Mouse (Mus musculus) lung, adult 2 months (tissue): Measurements from ENCODE around the gene Pax4. TPM values are rescaled to one million over a fixed set of nuclear protein-coding genes. Genes with fewer than 3 reads are reported as not detected.
A peak's percentile ranks its signal among the peaks of the same experiment; 100 is the strongest.

Experiments used
- DNase-seq: peaks from one replicate; pipeline ENCODE4 v3.0.0; 2022
- H3K4me1 ChIP-seq: fragments of 200-500 bp; 2 replicates; pipeline ENCODE4 v1.6.1; 2011; ENCODE audit warnings: low read length; ENCODE audit not compliant: control insufficient read depth, insufficient read depth
- H3K4me3 ChIP-seq: fragments of 200-500 bp; replicated peaks from 2 replicates; pipeline ENCODE3; 2011; ENCODE audit warnings: low read depth, mild to moderate bottlenecking, control low read depth, low read length; ENCODE audit errors: extremely low read depth
- CTCF ChIP-seq: fragments of 200-500 bp; IDR thresholded peaks from 2 replicates; pipeline ENCODE4 v1.5.1; 2011; ENCODE audit warnings: mild to moderate bottlenecking, low read length, control low read depth; ENCODE audit not compliant: insufficient read depth
- POLR2A ChIP-seq: fragments of 200-500 bp; IDR thresholded peaks from 2 replicates; pipeline ENCODE4 v1.6.1; 2011; ENCODE audit warnings: low read depth, mild to moderate bottlenecking, control low read depth, low read length, borderline replicate concordance; ENCODE audit errors: extremely low read depth
- WGBS: fragments of 180-500 bp; shearing (Covaris S2); methylation state at CpG from one replicate; pipeline ENCODE4 v1.1.7; 2018; 5-methylcytosine and 5-hydroxymethylcytosine counted together
- polyA plus RNA-seq: library from polyadenylated mRNA; depleted of rRNA; stranded (reverse); fragments of >200 nt; gene quantifications from 2 replicates; pipeline ENCODE4 v1.2.3, GENCODE M21; 2012

The Pax4 gene
- polyA plus RNA-seq, 1 experiment, result not detected

GRCm38 (mm10) chr6:28450977-28451376 lies 1.8 kb upstream of the Pax4 start:
- no peak for DNase-seq
- Histone ChIP-seq H3K4me1 (no peaks in the 10 kb centered on the region), H3K4me3 (no peak overlapping the region)
- TF ChIP-seq POLR2A, result no peak
- no peak for TF ChIP-seq CTCF
- WGBS, result 2% methylated on average over 12 of the region's 12 CpGs

GRCm38 (mm10) chr6:28450481-28450880 lies 1.3 kb upstream of the Pax4 start:
- no peak for DNase-seq
- H3K4me3 ChIP-seq, result no peak overlapping the region
- no peak for TF ChIP-seq POLR2A
- H3K4me1 ChIP-seq, result no peaks in the 10 kb centered on the region
- 17% methylated on average over 5 of the region's 5 CpGs for WGBS

- WGBS, result 72% methylated on average over 7 of the region's 7 CpGs
- H3K4me3 ChIP-seq, result no peak overlapping the region
- no peak for TF ChIP-seq CTCF
- DNase-seq, result no peak
- H3K4me1 ChIP-seq, result no peaks in the 10 kb centered on the region
Measured at GRCm38 (mm10) chr6:28447937-28448336, 1.2 kb downstream of the Pax4 start.

DNA sequence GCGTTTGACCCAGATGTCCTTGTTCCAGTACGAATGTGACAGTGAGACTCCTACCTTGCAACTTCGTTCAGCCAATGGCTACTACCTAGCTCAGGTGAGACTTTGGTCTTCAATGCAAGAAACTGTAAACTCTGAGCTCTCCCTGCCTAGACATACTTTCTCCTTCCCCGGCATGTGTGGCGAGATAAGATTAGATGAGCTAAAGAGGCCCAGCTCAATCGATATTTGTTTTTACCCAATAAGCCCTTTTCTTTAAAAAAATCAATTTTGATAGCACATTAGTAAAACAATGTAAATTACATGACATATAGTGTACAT lies 17.7 kb downstream of the Pax4 start:
- 69% methylated on average over 6 of the region's 6 CpGs for WGBS
- no peak for DNase-seq
- TF ChIP-seq CTCF, result no peak
- TF ChIP-seq POLR2A, result no peak
- H3K4me1 ChIP-seq, result no peaks in the 10 kb centered on the region
- H3K4me3 ChIP-seq, result no peak overlapping the region

DNA sequence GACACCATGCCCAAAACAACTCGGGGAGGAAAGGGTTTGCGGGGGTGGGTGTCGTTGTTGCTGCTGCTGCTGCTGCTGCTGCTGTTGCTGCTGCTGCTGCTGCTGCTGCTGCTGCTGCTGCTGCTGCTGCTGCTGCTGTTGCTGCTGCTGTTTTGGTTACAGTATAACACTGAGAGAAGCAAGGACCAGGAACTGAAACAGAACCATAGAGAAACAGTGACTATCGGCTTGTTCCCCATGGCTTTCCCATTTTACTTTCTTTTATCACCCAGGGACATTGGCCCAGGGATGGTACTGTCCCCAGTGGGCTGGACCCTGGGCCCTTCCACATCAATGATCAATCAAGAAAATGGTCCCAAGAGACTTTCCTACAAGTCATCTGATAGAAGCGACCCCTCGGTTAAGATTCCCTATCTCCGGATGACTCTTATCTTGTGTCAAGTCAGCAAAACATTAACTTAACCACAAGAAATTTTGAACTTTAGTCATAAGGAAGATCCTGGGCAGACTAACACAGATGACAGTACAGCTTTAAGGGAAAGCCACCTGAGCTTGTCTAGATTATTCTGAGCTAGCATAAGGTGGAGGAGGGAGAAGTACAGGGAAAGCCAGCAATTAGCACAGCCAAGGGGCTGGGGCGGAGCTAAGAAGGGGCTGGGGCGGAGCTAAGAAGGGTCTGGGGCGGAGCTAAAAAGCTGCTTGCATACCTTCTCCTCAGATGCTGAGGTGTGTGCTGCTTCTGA lies 18.2 kb downstream of the Pax4 start:
- 73% methylated on average over 10 of the region's 10 CpGs for WGBS
- H3K4me1 ChIP-seq, result no peaks in the 10 kb centered on the region
- H3K4me3 ChIP-seq, result no peak overlapping the region
- DNase-seq, result peak; percentile 50
- TF ChIP-seq POLR2A (no peak), CTCF (no peak)

- no peak for DNase-seq
- Histone ChIP-seq H3K4me1 (no peaks in the 10 kb centered on the region), H3K4me3 (no peak overlapping the region)
- WGBS, result 88% methylated on average over 11 of the region's 11 CpGs
- no peak for TF ChIP-seq CTCF
- no peak for TF ChIP-seq POLR2A
Measured at GRCm38 (mm10) chr6:28429870-28430269, 19.3 kb downstream of the Pax4 start.

DNA sequence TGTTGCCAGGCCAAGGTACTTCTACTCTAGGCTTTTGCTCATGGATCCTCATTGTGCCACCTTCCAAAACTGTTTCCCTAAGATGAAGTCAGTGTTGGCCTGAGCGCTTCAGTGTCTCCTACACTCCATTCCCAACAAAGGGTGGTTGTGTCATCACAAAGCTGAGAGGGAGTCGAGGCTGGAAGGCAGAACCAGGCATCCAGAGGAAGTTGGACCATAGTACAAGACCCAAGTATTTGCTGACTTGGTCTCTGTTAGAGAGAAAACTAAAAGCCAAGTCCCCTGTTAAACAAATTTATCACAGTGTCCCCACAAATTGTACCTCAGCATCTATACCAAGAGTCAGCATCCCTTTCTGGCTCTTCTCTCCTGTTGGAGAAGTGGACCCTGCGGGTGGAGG lies 20.9 kb downstream of the Pax4 start, which contains the start of gene Gcc1:
Gcc1 (minus strand) TSS at position 101 of the 400 bp plus-strand sequence.
- no peak for DNase-seq
- 89% methylated on average over 3 of the region's 3 CpGs for WGBS
- Histone ChIP-seq H3K4me1 (peaks cover 2% of the 10 kb centered on the region; the same call in 1 of the 2 replicates), H3K4me3 (no peak within 1 kb of the TSS)
- TF ChIP-seq POLR2A (no peak), CTCF (no peak)

- TF ChIP-seq POLR2A (no peak), CTCF (no peak)
- H3K4me1 ChIP-seq, result peaks cover 4% of the 10 kb centered on the region; the same call in 1 of the 2 replicates
- no peak within 1 kb of the TSS for H3K4me3 ChIP-seq
- DNase-seq, result peak; percentile 11
- 66% methylated on average over 3 of the region's 3 CpGs for WGBS
Measured at GRCm38 (mm10) chr6:28427096-28427839, 21.9 kb downstream of the Pax4 start, which contains the start of gene Fscn3. TSS of gene Fscn3 (plus strand) at chr6:28427789.

DNA sequence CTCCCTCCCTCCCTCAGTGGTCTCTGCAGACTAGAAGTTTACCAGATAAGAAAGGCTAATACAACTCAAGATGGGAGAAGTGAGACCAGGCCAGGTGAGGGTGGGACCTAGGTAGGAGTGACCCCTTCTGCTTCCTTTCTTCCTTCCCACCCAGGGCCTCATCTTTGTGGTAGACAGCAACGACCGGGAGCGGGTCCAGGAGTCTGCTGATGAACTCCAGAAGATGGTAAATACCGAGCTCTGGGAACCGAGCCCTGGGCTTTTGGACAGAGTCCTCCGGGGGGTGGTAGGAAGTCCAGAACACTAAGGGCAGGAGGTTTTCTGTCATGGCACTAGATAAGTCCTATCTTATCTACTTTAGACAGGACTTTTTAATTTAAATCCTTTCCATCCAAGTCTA lies 24.1 kb downstream of the Pax4 start:
- no peak for DNase-seq
- Histone ChIP-seq H3K4me3 (no peak overlapping the region), H3K4me1 (peaks cover 13% of the 10 kb centered on the region; the same call in 1 of the 2 replicates)
- no peak for TF ChIP-seq POLR2A
- TF ChIP-seq CTCF, result no peak
- WGBS, result 67% methylated on average over 6 of the region's 6 CpGs
